Mouse (Mus musculus): ENCODE results near the gene Nemp1. TPM values are rescaled to one million over a fixed set of nuclear protein-coding genes. Genes with fewer than 3 reads are reported as not detected.

Gene Nemp1
- polyA plus RNA-seq, 1 experiment from 2014 or later: 10.7 TPM

DNA sequence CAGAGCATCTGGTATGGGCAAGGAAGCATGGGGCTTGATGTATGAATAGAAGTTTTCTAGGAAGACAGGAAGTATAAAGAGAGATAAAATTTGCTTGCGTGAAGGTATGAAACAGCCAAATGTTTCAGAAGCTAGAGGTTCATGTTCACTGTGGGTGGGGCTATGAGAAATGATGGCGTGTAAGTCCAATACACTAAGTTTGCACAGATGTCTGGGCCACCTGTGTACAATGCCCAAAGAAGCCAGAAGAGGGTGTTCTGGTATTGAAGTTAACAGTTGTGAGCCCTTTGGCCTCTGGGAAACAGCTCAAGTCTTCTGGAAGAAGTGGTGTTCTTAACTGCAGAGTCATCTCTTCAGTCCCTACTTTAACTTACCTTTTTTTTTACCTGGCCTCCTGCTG, 3.5 kb downstream of the Nemp1 start:
- Histone ChIP-seq H3K4me1 (ENCODE audit: insufficient read depth, low read length) (peaks cover 25% of the 10 kb centered on the region), H3K4me3 (ENCODE audit: low read length) (no peak overlapping the region), H3K27ac (ENCODE audit: low read length) (peak overlapping the region; percentile 6; the same call in 1 of the 2 replicates), H3K9ac (replicated peaks; ENCODE audit: low read length) (no peak overlapping the region), H3K4me2 (replicated peaks; ENCODE audit: low read depth, low read length) (no peak overlapping the region), H3K36me3 (ENCODE audit: insufficient read depth, low read length) (no peaks in the 10 kb centered on the region), H3K9me3 (ENCODE audit: low read length) (no peaks in the 10 kb centered on the region), H3K27me3 (ENCODE audit: insufficient read depth, low read length) (no peaks in the 10 kb centered on the region)
- ATAC-seq (ENCODE audit: low FRiP score, low TSS enrichment): no peak
- 86% methylated on average over 2 of the region's 2 CpGs for WGBS

- Histone ChIP-seq H3K27ac (ENCODE audit: low read length) (no peak overlapping the region), H3K4me1 (ENCODE audit: insufficient read depth, low read length) (peaks cover 22% of the 10 kb centered on the region), H3K36me3 (ENCODE audit: insufficient read depth, low read length) (no peaks in the 10 kb centered on the region), H3K4me3 (ENCODE audit: low read length) (no peak overlapping the region), H3K27me3 (ENCODE audit: insufficient read depth, low read length) (no peaks in the 10 kb centered on the region), H3K4me2 (replicated peaks; ENCODE audit: low read depth, low read length) (no peak overlapping the region), H3K9ac (replicated peaks; ENCODE audit: low read length) (no peak overlapping the region), H3K9me3 (ENCODE audit: low read length) (no peaks in the 10 kb centered on the region)
- ATAC-seq (ENCODE audit: low FRiP score, low TSS enrichment): no peak
- WGBS: 42% methylated on average over 2 of the region's 2 CpGs
Observed at GRCm38 (mm10) chr10:127671276-127671675, 4.6 kb downstream of the Nemp1 start.

DNA sequence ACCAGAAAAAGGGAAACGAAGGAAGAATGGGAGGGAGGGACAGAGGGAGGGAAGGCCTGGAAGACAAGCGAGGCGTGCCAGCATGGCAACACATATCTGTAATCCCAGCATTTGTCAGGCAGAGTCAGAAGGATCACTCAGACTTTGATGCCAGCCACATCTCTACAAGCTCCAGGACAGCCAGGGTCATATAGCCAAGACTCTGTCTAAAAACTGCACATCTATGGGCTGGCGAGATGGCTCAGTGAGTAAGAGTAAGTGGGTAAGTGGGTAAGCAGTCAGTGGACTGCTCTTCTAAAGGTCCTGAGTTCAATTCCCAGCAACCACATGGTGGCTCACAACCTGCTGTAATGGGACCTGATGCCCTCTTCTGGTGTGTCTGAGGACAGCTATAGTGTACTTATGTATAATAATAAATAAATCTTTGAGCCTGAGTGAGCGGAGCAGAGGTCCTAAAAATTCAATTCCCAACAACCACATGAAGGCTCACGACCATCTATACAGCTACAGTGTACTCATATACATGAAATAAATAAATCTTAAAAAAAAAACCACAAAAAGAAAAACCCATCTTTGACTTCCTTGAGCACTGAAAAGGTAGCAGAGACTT, 7.5 kb downstream of the Nemp1 start:
- no peak overlapping the region for H3K9ac ChIP-seq (replicated peaks; ENCODE audit: low read length)
- no peak for ATAC-seq (ENCODE audit: low FRiP score, low TSS enrichment)
- H3K27me3 ChIP-seq (ENCODE audit: insufficient read depth, low read length): no peaks in the 10 kb centered on the region
- H3K4me3 ChIP-seq (ENCODE audit: low read length): no peak overlapping the region
- H3K9me3 ChIP-seq (ENCODE audit: low read length): no peaks in the 10 kb centered on the region
- no peak overlapping the region for H3K27ac ChIP-seq (ENCODE audit: low read length)
- H3K4me1 ChIP-seq (ENCODE audit: insufficient read depth, low read length): peaks cover 22% of the 10 kb centered on the region
- H3K4me2 ChIP-seq (replicated peaks; ENCODE audit: low read depth, low read length): no peak overlapping the region
- 93% methylated on average over 6 of the region's 6 CpGs for WGBS
- no peaks in the 10 kb centered on the region for H3K36me3 ChIP-seq (ENCODE audit: insufficient read depth, low read length)

DNA sequence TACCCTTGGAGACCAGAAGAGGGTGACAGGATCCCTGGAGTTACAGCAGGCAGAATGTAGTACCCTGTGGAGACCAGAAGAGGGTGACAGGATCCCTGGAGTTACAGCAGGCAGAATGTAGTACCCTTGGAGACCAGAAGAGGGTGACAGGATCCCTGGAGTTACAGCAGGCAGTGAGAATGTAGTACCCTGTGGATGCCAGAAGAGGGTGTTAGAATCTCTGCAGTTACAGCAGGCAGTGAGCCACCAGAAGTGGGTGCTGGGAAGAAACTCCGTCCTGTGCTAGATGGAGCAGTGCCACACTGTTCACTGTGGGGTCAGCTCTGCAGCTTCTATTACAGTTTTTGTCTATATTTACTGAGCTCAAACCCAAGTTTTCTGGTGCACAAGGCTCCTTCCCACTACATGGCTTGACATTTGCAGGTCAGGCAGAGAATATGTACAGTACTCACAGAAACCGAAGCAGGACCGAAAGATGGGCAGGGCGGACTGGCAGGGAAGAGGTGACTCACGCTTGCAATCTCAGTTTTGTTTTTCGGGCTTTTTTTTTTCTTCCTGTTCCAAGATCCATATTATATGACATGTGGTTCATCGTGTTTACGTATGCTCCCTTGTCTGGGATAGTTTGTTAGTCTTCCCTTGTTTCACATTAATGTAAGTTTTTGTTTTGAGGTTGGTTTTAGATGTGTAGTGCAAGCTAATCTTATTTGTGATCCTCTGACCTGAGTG, 8.3 kb downstream of the Nemp1 start:
- Histone ChIP-seq H3K27ac (ENCODE audit: low read length) (0 out of 2 replicates have a peak overlapping the region, but pooled peaks have one; percentile 28), H3K9me3 (ENCODE audit: low read length) (no peaks in the 10 kb centered on the region), H3K4me3 (ENCODE audit: low read length) (no peak overlapping the region), H3K9ac (replicated peaks; ENCODE audit: low read length) (no peak overlapping the region), H3K4me2 (replicated peaks; ENCODE audit: low read depth, low read length) (no peak overlapping the region), H3K4me1 (ENCODE audit: insufficient read depth, low read length) (peaks cover 16% of the 10 kb centered on the region; the same call in 1 of the 2 replicates), H3K36me3 (ENCODE audit: insufficient read depth, low read length) (no peaks in the 10 kb centered on the region), H3K27me3 (ENCODE audit: insufficient read depth, low read length) (no peaks in the 10 kb centered on the region)
- no peak for ATAC-seq (ENCODE audit: low FRiP score, low TSS enrichment)
- 83% methylated on average over 8 of the region's 8 CpGs for WGBS

DNA sequence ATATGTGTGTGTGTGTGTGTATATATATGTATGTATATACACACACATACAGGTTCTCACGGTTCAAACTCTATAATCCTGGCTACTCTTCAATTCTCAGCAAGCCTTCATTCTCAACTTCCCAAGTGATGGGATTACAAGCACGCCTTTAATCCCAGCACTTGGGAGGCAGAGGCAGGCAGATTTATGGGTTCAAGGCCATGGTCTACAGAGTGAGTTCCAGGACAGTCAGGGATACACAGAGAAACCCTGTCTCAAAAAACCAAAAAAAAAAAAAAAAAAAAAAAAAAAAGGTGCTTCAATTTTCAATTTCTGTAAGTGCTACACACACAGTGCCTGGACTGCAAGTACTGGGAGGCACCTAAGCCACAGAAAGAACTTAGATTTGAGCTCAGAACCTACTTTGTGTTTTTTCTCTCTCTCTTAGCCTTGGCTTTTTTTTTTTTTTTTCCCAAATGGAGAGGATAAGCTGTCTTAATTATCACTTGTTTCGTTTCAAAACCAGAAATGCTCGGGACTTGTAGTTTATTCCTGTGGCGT, 9.2 kb downstream of the Nemp1 start:
- Histone ChIP-seq H3K27ac (ENCODE audit: low read length) (peak overlapping the region; percentile 49; the same call in 1 of the 2 replicates), H3K9me3 (ENCODE audit: low read length) (no peaks in the 10 kb centered on the region), H3K4me3 (ENCODE audit: low read length) (peak overlapping the region; percentile 71), H3K27me3 (ENCODE audit: insufficient read depth, low read length) (no peaks in the 10 kb centered on the region), H3K4me2 (replicated peaks; ENCODE audit: low read depth, low read length) (peak overlapping the region; percentile 65), H3K4me1 (ENCODE audit: insufficient read depth, low read length) (peaks cover 14% of the 10 kb centered on the region; the same call in 1 of the 2 replicates), H3K36me3 (ENCODE audit: insufficient read depth, low read length) (no peaks in the 10 kb centered on the region), H3K9ac (replicated peaks; ENCODE audit: low read length) (peak overlapping the region; percentile 64)
- WGBS: 47% methylated on average over 5 of the region's 5 CpGs
- no peak for ATAC-seq (ENCODE audit: low FRiP score, low TSS enrichment)

GRCm38 (mm10) chr10:127676691-127677548, 10.2 kb downstream of the Nemp1 start:
- Histone ChIP-seq H3K27me3 (ENCODE audit: insufficient read depth, low read length) (no peaks in the 10 kb centered on the region), H3K4me2 (replicated peaks; ENCODE audit: low read depth, low read length) (peak overlapping the region; percentile 86), H3K9me3 (ENCODE audit: low read length) (no peaks in the 10 kb centered on the region), H3K4me3 (ENCODE audit: low read length) (peak overlapping the region; percentile 71), H3K4me1 (ENCODE audit: insufficient read depth, low read length) (peaks cover 14% of the 10 kb centered on the region; the same call in 1 of the 2 replicates), H3K36me3 (ENCODE audit: insufficient read depth, low read length) (no peaks in the 10 kb centered on the region), H3K9ac (replicated peaks; ENCODE audit: low read length) (peak overlapping the region; percentile 74), H3K27ac (ENCODE audit: low read length) (peak overlapping the region; percentile 49)
- WGBS: under 1% methylated on average over 70 of the region's 71 CpGs
- ATAC-seq (ENCODE audit: low FRiP score, low TSS enrichment): peak; percentile 95

DNA sequence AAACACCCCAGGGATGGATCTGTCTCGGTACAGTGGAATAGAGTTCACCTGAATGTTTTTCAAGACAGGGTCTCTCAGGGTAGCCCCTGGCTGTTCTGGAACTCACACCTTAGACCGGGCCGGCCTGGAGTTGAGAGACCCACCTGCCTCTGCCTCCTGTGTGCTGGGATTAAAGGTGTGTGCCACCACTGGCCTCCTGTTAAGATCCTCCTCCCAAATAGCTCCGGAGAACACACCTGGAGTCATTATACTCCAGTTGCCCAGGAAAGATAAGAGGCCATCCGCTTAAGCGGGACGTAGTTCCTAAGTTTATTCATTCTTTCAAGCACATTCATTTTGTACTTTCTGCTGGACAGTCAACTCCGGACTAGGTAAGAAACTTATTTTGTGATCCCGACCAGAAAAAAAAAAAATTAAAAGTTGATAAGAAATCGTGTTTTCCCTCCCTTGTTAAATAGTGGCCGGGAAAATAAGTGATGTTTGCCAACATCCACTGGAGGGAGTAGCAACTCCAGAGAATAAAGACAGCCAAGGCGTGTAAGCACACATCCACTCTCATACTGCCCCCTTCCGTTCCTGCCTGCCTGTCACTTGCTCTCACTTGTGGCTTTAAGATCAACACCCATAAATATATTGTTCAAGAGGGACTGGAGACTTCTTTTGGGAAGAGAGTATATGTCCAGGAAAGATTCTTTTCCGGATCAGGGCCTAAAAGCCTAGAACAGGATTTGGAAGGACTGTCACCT, 11.1 kb downstream of the Nemp1 start:
- 9% methylated on average over 14 of the region's 14 CpGs for WGBS
- H3K4me2 ChIP-seq (replicated peaks; ENCODE audit: low read depth, low read length): peak overlapping the region; percentile 86
- no peaks in the 10 kb centered on the region for H3K36me3 ChIP-seq (ENCODE audit: insufficient read depth, low read length)
- H3K4me1 ChIP-seq (ENCODE audit: insufficient read depth, low read length): peaks cover 14% of the 10 kb centered on the region; the same call in 1 of the 2 replicates
- ATAC-seq (ENCODE audit: low FRiP score, low TSS enrichment): peak; percentile 36; the same call in 1 of the 2 replicates
- H3K4me3 ChIP-seq (ENCODE audit: low read length): peak overlapping the region; percentile 71
- no peaks in the 10 kb centered on the region for H3K27me3 ChIP-seq (ENCODE audit: insufficient read depth, low read length)
- no peaks in the 10 kb centered on the region for H3K9me3 ChIP-seq (ENCODE audit: low read length)
- H3K27ac ChIP-seq (ENCODE audit: low read length): peak overlapping the region; percentile 16; the same call in 1 of the 2 replicates
- H3K9ac ChIP-seq (replicated peaks; ENCODE audit: low read length): peak overlapping the region; percentile 74

DNA sequence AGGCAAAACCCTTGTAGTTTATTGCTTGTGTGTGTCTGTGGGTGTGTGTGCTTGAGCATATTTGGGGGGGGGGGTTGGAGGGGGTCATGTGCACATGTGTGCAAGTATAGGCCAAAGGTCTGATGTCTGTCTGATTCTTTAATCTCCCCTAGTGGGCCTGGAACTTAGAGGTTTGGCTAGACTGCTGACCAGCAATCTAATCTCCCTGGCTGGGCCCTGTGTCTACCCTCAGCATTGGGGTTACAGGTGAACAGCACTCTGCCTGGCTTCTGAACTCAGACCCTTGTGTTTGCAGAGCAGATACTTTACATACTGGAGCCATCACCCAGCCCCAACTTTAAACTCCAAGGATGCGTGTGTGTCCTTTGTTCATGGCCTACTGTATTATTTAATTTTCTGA, 12.5 kb downstream of the Nemp1 start:
- no peak overlapping the region for H3K4me3 ChIP-seq (ENCODE audit: low read length)
- no peak overlapping the region for H3K9ac ChIP-seq (replicated peaks; ENCODE audit: low read length)
- no peaks in the 10 kb centered on the region for H3K36me3 ChIP-seq (ENCODE audit: insufficient read depth, low read length)
- H3K9me3 ChIP-seq (ENCODE audit: low read length): no peaks in the 10 kb centered on the region
- no peak for ATAC-seq (ENCODE audit: low FRiP score, low TSS enrichment)
- WGBS: 96% methylated on average over 1 of the region's 1 CpGs
- peaks cover 14% of the 10 kb centered on the region; the same call in 1 of the 2 replicates for H3K4me1 ChIP-seq (ENCODE audit: insufficient read depth, low read length)
- H3K27me3 ChIP-seq (ENCODE audit: insufficient read depth, low read length): no peaks in the 10 kb centered on the region
- H3K4me2 ChIP-seq (replicated peaks; ENCODE audit: low read depth, low read length): no peak overlapping the region
- no peak overlapping the region for H3K27ac ChIP-seq (ENCODE audit: low read length)

- ATAC-seq (ENCODE audit: low FRiP score, low TSS enrichment): no peak
- Histone ChIP-seq H3K4me2 (replicated peaks; ENCODE audit: low read depth, low read length) (no peak overlapping the region), H3K4me3 (ENCODE audit: low read length) (no peak overlapping the region), H3K27ac (ENCODE audit: low read length) (no peak overlapping the region), H3K27me3 (ENCODE audit: insufficient read depth, low read length) (no peaks in the 10 kb centered on the region), H3K9ac (replicated peaks; ENCODE audit: low read length) (no peak overlapping the region), H3K36me3 (ENCODE audit: insufficient read depth, low read length) (no peaks in the 10 kb centered on the region), H3K4me1 (ENCODE audit: insufficient read depth, low read length) (peaks cover 14% of the 10 kb centered on the region; the same call in 1 of the 2 replicates), H3K9me3 (ENCODE audit: low read length) (no peaks in the 10 kb centered on the region)
- WGBS: 86% methylated on average over 3 of the region's 3 CpGs
Observed at GRCm38 (mm10) chr10:127679881-127680280, 13.2 kb downstream of the Nemp1 start.
